Mouse (Mus musculus) mouse trophoblast stem cell (cell line): ENCODE measurements around the gene Adcy2.

Experiments used
- in situ Hi-C, 2 experiments: fragments of 300-500 bp; cut with MseI, MboI; formaldehyde crosslinking; loops; 2 replicates in 1 of 2; 3 replicates in 1 of 2; pipeline ENCODE4 v1.15.1; 2025

The Adcy2 gene

GRCm38 (mm10) chr13:68830030-68830759 is 169.1 kb downstream of the Adcy2 start:
- in situ Hi-C loops, result no loop called here

- in situ Hi-C loops, result no loop called here
Observed at GRCm38 (mm10) chr13:68828441-68828840, 170.9 kb downstream of the Adcy2 start.

- in situ Hi-C loops, result no loop called here
Observed at GRCm38 (mm10) chr13:68826461-68826860, 172.9 kb downstream of the Adcy2 start.

- in situ Hi-C loops, result no loop called here
Observed at GRCm38 (mm10) chr13:68820858-68821579, 178.3 kb downstream of the Adcy2 start.

GRCm38 (mm10) chr13:68815704-68816477 is 183.4 kb downstream of the Adcy2 start:
- in situ Hi-C loops, result no loop called here

- in situ Hi-C loops, result no loop called here
Observed at GRCm38 (mm10) chr13:68811185-68811584, 188.2 kb downstream of the Adcy2 start.

GRCm38 (mm10) chr13:68799777-68800176 is 199.6 kb downstream of the Adcy2 start:
- in situ Hi-C loops, result no loop called here

- in situ Hi-C loops, result no loop called here
Observed at GRCm38 (mm10) chr13:68793286-68793685, 206.1 kb downstream of the Adcy2 start.

- in situ Hi-C loops, result no loop called here
Observed at GRCm38 (mm10) chr13:68787286-68788061, 211.9 kb downstream of the Adcy2 start.

- in situ Hi-C loops, result no loop called here
Observed at GRCm38 (mm10) chr13:68783096-68783495, 216.2 kb downstream of the Adcy2 start.

GRCm38 (mm10) chr13:68778011-68778672 is 221.2 kb downstream of the Adcy2 start:
- in situ Hi-C loops, result no loop called here

- in situ Hi-C loops, result no loop called here
Observed at GRCm38 (mm10) chr13:68773599-68774211, 225.6 kb downstream of the Adcy2 start.

- in situ Hi-C loops, result no loop called here
Observed at GRCm38 (mm10) chr13:68768588-68768987, 230.8 kb downstream of the Adcy2 start.

GRCm38 (mm10) chr13:68765896-68766578 is 233.3 kb downstream of the Adcy2 start:
- in situ Hi-C loops, result no loop called here

- in situ Hi-C loops, result no loop called here
Observed at GRCm38 (mm10) chr13:68764614-68765013, 234.7 kb downstream of the Adcy2 start.

- in situ Hi-C loops, result no loop called here
Observed at GRCm38 (mm10) chr13:68749801-68750200, 249.5 kb downstream of the Adcy2 start.

GRCm38 (mm10) chr13:68749370-68749769 is 250.0 kb downstream of the Adcy2 start:
- in situ Hi-C loops, result no loop called here

- in situ Hi-C loops, result no loop called here
Observed at GRCm38 (mm10) chr13:68745426-68745825, 253.9 kb downstream of the Adcy2 start.

GRCm38 (mm10) chr13:68712661-68713060 is 286.7 kb downstream of the Adcy2 start:
- in situ Hi-C loops, result no loop called here

GRCm38 (mm10) chr13:68707296-68707747 is 292.0 kb downstream of the Adcy2 start:
- in situ Hi-C loops, result no loop called here
